Mouse (Mus musculus): ENCODE measurements around the gene Ccdc34. TPM values are rescaled to one million over a fixed set of nuclear protein-coding genes. Genes with fewer than 3 reads are reported as not detected.

Gene Ccdc34
- polyA plus RNA-seq, 1 experiment from 2014 or later, result 39.5 TPM

GRCm38 (mm10) chr2:110042861-110043760 lies 25.5 kb downstream of the Ccdc34 start:
- ATAC-seq (ENCODE audit: insufficient read depth) (peak; percentile 60; the same call in 1 of the 2 replicates), DNase-seq (no peak)
- Histone ChIP-seq H3K9ac (no peak overlapping the region), H3K9me3 (ENCODE audit: low read depth, low read length) (no peaks in the 10 kb centered on the region), H3K4me3 (ENCODE audit: low read depth, low read length) (no peak overlapping the region), H3K4me2 (no peak overlapping the region), H3K36me3 (ENCODE audit: insufficient read depth) (0 out of 2 replicates have a peak, but pooled peaks cover 3% of the 10 kb centered on the region), H3K27ac (ENCODE audit: low read depth) (0 out of 2 replicates have a peak overlapping the region, but pooled peaks have one; percentile 12), H3K27me3 (ENCODE audit: insufficient read depth, low read length) (no peaks in the 10 kb centered on the region), H3K4me1 (ENCODE audit: insufficient read depth) (no peaks in the 10 kb centered on the region)
- no peak for TF ChIP-seq CTCF (IDR thresholded peaks at IDR 0.05; ENCODE audit: low read depth)
- WGBS, result 33% methylated on average over 5 of the region's 5 CpGs

GRCm38 (mm10) chr2:110058424-110058823 lies 40.8 kb downstream of the Ccdc34 start:
- H3K4me3 ChIP-seq (ENCODE audit: low read depth, low read length), result no peak overlapping the region
- no peak for ATAC-seq (ENCODE audit: insufficient read depth)
- H3K4me1 ChIP-seq (ENCODE audit: insufficient read depth), result no peaks in the 10 kb centered on the region
- no peaks in the 10 kb centered on the region for H3K36me3 ChIP-seq (ENCODE audit: insufficient read depth)
- H3K9ac ChIP-seq, result no peak overlapping the region
- 51% methylated on average over 4 of the region's 4 CpGs for WGBS
- H3K4me2 ChIP-seq, result no peak overlapping the region
- DNase-seq, result no peak
- TF ChIP-seq CTCF (IDR thresholded peaks at IDR 0.05; ENCODE audit: low read depth), result no peak
- H3K27ac ChIP-seq (ENCODE audit: low read depth), result no peak overlapping the region
- no peaks in the 10 kb centered on the region for H3K9me3 ChIP-seq (ENCODE audit: low read depth, low read length)
- no peaks in the 10 kb centered on the region for H3K27me3 ChIP-seq (ENCODE audit: insufficient read depth, low read length)

GRCm38 (mm10) chr2:110063131-110063530 lies 45.5 kb downstream of the Ccdc34 start:
- 0 out of 2 replicates have a peak, but pooled peaks have one; percentile 16 for TF ChIP-seq CTCF (IDR thresholded peaks at IDR 0.05; ENCODE audit: low read depth)
- ATAC-seq (ENCODE audit: insufficient read depth) (no peak), DNase-seq (peak; percentile 34)
- Histone ChIP-seq H3K4me3 (ENCODE audit: low read depth, low read length) (no peak overlapping the region), H3K9ac (no peak overlapping the region), H3K9me3 (ENCODE audit: low read depth, low read length) (no peaks in the 10 kb centered on the region), H3K4me1 (ENCODE audit: insufficient read depth) (no peaks in the 10 kb centered on the region), H3K4me2 (no peak overlapping the region), H3K27ac (ENCODE audit: low read depth) (no peak overlapping the region), H3K36me3 (ENCODE audit: insufficient read depth) (no peaks in the 10 kb centered on the region), H3K27me3 (ENCODE audit: insufficient read depth, low read length) (no peaks in the 10 kb centered on the region)
- 90% methylated on average over 1 of the region's 1 CpGs for WGBS

- Histone ChIP-seq H3K27ac (ENCODE audit: low read depth) (no peak overlapping the region), H3K27me3 (ENCODE audit: insufficient read depth, low read length) (no peaks in the 10 kb centered on the region), H3K36me3 (ENCODE audit: insufficient read depth) (no peaks in the 10 kb centered on the region), H3K4me1 (ENCODE audit: insufficient read depth) (no peaks in the 10 kb centered on the region), H3K4me2 (no peak overlapping the region), H3K9me3 (ENCODE audit: low read depth, low read length) (no peaks in the 10 kb centered on the region), H3K9ac (no peak overlapping the region), H3K4me3 (ENCODE audit: low read depth, low read length) (no peak overlapping the region)
- no peak for DNase-seq
- ATAC-seq (ENCODE audit: insufficient read depth), result no peak
- TF ChIP-seq CTCF (IDR thresholded peaks at IDR 0.05; ENCODE audit: low read depth), result no peak
Measured at GRCm38 (mm10) chr2:110068916-110069315, 51.3 kb downstream of the Ccdc34 start.

GRCm38 (mm10) chr2:110073023-110073422 lies 55.4 kb downstream of the Ccdc34 start:
- ATAC-seq (ENCODE audit: insufficient read depth), result no peak

GRCm38 (mm10) chr2:110074646-110075452 lies 57.2 kb downstream of the Ccdc34 start:
- Histone ChIP-seq H3K27ac (ENCODE audit: low read depth) (no peak overlapping the region), H3K9me3 (ENCODE audit: low read depth, low read length) (no peaks in the 10 kb centered on the region), H3K9ac (no peak overlapping the region), H3K27me3 (ENCODE audit: insufficient read depth, low read length) (no peaks in the 10 kb centered on the region), H3K4me2 (no peak overlapping the region), H3K4me3 (ENCODE audit: low read depth, low read length) (no peak overlapping the region), H3K4me1 (ENCODE audit: insufficient read depth) (no peaks in the 10 kb centered on the region), H3K36me3 (ENCODE audit: insufficient read depth) (no peaks in the 10 kb centered on the region)
- no peak for DNase-seq
- ATAC-seq (ENCODE audit: insufficient read depth), result no peak
- WGBS, result 87% methylated on average over 6 of the region's 6 CpGs
- TF ChIP-seq CTCF (IDR thresholded peaks at IDR 0.05; ENCODE audit: low read depth), result no peak

More at GRCm38 (mm10) chr2:110073023-110073422, 55.4 kb downstream of the Ccdc34 start:
- 58% methylated on average over 6 of the region's 6 CpGs for WGBS
- no peaks in the 10 kb centered on the region for H3K9me3 ChIP-seq (ENCODE audit: low read depth, low read length)
- H3K36me3 ChIP-seq (ENCODE audit: insufficient read depth), result no peaks in the 10 kb centered on the region
- no peaks in the 10 kb centered on the region for H3K27me3 ChIP-seq (ENCODE audit: insufficient read depth, low read length)
- no peak for DNase-seq
- no peak overlapping the region for H3K4me3 ChIP-seq (ENCODE audit: low read depth, low read length)
- H3K27ac ChIP-seq (ENCODE audit: low read depth), result no peak overlapping the region
- no peak overlapping the region for H3K4me2 ChIP-seq
- no peaks in the 10 kb centered on the region for H3K4me1 ChIP-seq (ENCODE audit: insufficient read depth)
- TF ChIP-seq CTCF (IDR thresholded peaks at IDR 0.05; ENCODE audit: low read depth), result no peak
- no peak overlapping the region for H3K9ac ChIP-seq

- Histone ChIP-seq H3K9me3 (ENCODE audit: low read depth, low read length) (no peaks in the 10 kb centered on the region), H3K9ac (no peak overlapping the region), H3K27me3 (ENCODE audit: insufficient read depth, low read length) (no peaks in the 10 kb centered on the region), H3K27ac (ENCODE audit: low read depth) (no peak overlapping the region), H3K4me1 (ENCODE audit: insufficient read depth) (no peaks in the 10 kb centered on the region), H3K36me3 (ENCODE audit: insufficient read depth) (no peaks in the 10 kb centered on the region), H3K4me2 (no peak overlapping the region), H3K4me3 (ENCODE audit: low read depth, low read length) (no peak overlapping the region)
- no peak for TF ChIP-seq CTCF (IDR thresholded peaks at IDR 0.05; ENCODE audit: low read depth)
- DNase-seq (no peak), ATAC-seq (ENCODE audit: insufficient read depth) (no peak)
- WGBS, result 20% methylated on average over 2 of the region's 2 CpGs
Measured at GRCm38 (mm10) chr2:110077240-110077639, 59.6 kb downstream of the Ccdc34 start.
